Mouse (Mus musculus) embryonic facial prominence, embryonic 14.5 days (tissue): ENCODE data around the gene Ppp1r18. TPM values are rescaled to one million over a fixed set of nuclear protein-coding genes. Genes with fewer than 3 reads are reported as not detected.

ENCODE experiments used
- ATAC-seq: fragments of 200-750 bp; cut with Nextera tagmentation; 2 replicates; pipeline ENCODE4 v1.8.0; 2017; ENCODE audit warnings: low read depth, moderate number of reproducible peaks, moderate TSS enrichment
- DNase-seq: peaks from one replicate; pipeline ENCODE4 v3.0.0-alpha.2; 2015; ENCODE audit warnings: low spot score
- H3K27ac ChIP-seq: fragments of 300-500 bp; sonication (generic); replicated peaks from 2 replicates; pipeline ENCODE4 v1.5.1; 2014; ENCODE audit warnings: low read depth, mild to moderate bottlenecking, low read length, moderate library complexity
- H3K27me3 ChIP-seq: fragments of 300-500 bp; sonication (generic); replicated peaks from 2 replicates; pipeline ENCODE4 v1.6.1; 2014; ENCODE audit warnings: low read length; ENCODE audit not compliant: control insufficient read depth, insufficient read depth
- H3K36me3 ChIP-seq: fragments of 300-500 bp; sonication (generic); 2 replicates; pipeline ENCODE4 v1.6.1; 2014; ENCODE audit warnings: low read length, mixed read lengths; ENCODE audit not compliant: control insufficient read depth, insufficient read depth
- H3K4me1 ChIP-seq: fragments of 300-500 bp; sonication (generic); 2 replicates; pipeline ENCODE4 v1.6.1; 2014; ENCODE audit warnings: antibody characterized with exemption, low read length; ENCODE audit not compliant: control insufficient read depth, insufficient read depth
- H3K4me2 ChIP-seq: fragments of 300-500 bp; sonication (generic); 2 replicates; pipeline ENCODE4 v1.6.1; 2014; ENCODE audit warnings: low read depth, mild to moderate bottlenecking, low read length, moderate library complexity, mixed read lengths
- H3K4me3 ChIP-seq: fragments of 300-500 bp; sonication (generic); 2 replicates; pipeline ENCODE4 v1.5.1; 2014; ENCODE audit warnings: low read depth, mild to moderate bottlenecking, low read length
- H3K9ac ChIP-seq: fragments of 300-500 bp; sonication (generic); 2 replicates; pipeline ENCODE4 v1.6.1; 2014; ENCODE audit warnings: low read depth, mild to moderate bottlenecking, low read length, moderate library complexity, mixed read lengths
- H3K9me3 ChIP-seq: fragments of 300-500 bp; sonication (generic); 2 replicates; pipeline ENCODE4 v1.6.1; 2016; ENCODE audit warnings: low read length; ENCODE audit not compliant: control insufficient read depth
- WGBS: fragments of 180-500 bp; shearing (Covaris S2); extraction: QIAGEN DNeasy Blood & Tissue Kit; methylation state at CpG from one replicate; pipeline ENCODE4 v1.1.7; 2014; 5-methylcytosine and 5-hydroxymethylcytosine counted together
- polyA plus RNA-seq: library from polyadenylated mRNA; unstranded; fragments of >200 nt; fragmentation: Nextera tagmentation; extraction: Ambion mirVana; gene quantifications from 2 replicates; pipeline ENCODE4 v1.2.1, GENCODE M21; 2014

The Ppp1r18 gene
- polyA plus RNA-seq, 1 experiment from 2014 or later: 27.8 TPM

DNA sequence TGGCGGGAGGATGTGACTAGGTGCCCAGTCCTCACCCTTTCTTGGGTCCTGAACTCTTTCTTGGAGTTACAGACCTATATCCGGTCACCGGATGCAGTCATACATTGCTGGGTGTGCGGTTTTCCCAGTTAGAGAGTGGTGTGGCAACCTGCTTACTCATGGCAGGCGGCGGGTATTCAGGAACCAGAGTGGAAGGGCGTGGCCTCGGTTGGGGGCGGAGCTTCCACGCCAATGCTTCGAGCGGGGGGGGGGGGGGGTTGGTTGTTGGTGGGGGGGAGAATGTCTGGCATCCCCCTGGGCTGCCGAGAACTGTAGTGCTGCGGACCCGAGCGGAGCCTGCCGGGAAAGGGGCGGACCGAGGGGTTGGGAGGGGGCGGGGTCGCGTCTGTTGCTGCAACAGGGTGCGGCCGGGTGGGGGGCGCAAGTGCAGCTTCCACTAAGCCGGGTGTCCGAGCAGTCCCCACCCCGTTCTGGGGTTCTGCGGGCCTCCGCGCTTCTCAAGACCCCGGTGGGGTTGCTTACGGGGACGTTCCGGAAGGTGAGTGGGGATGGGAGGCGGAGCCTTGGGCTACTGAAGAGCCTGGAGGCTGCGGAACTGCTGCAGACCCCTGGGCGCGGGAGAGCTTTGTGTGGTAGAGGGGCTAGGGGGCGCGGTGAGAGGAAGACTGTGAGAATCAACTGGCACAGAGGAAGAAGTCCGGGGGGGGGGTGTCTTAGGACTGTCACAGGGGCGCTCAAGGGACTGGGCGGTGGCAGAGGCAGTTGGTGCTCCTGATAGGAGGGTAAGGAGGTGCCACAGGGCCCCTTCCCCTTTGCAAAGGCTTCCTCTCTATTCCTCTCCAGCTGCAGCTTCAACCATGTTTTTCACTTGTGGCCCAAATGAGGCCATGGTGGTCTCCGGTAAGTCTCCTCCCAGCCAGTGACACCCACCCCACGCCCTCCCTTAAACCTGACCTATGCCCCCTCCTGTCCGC, 42.1 kb upstream of the Ppp1r18 start, which contains the start of gene Flot1:
Flot1 (plus strand) TSS at position 267 of the 974 bp plus-strand sequence.
- H3K9me3 ChIP-seq: no peaks in the 10 kb centered on the region
- WGBS: 1% methylated on average over 27 of the region's 47 CpGs
- H3K27ac ChIP-seq: peak within 1 kb of the TSS; percentile 79
- no peaks in the 10 kb centered on the region for H3K27me3 ChIP-seq
- peaks cover 10% of the 10 kb centered on the region for H3K4me1 ChIP-seq
- DNase-seq (peak; percentile 94), ATAC-seq (peak; percentile 89)
- peaks cover 19% of the 10 kb centered on the region for H3K36me3 ChIP-seq
- peak within 1 kb of the TSS; percentile 78 for H3K9ac ChIP-seq
- H3K4me2 ChIP-seq: peak within 1 kb of the TSS; percentile 98
- H3K4me3 ChIP-seq: peak within 1 kb of the TSS; percentile 70

DNA sequence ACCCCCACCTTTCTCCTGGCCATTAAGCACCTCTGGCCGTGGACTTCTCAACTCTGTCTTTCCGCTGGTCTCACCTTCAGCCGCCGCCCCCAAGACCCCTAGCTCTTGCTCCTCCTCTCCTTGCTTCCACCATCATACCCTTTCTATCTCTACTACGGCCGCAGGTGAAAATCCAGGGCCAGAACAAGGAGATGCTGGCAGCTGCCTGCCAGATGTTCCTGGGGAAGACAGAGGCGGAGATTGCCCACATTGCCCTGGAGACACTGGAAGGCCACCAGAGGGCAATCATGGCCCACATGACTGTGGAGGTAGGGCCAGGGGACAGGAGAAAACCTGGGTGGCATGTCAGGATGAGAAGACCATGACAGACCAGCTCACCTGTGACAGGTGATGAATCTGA, 41.0 kb upstream of the Ppp1r18 start:
- WGBS: 52% methylated on average over 7 of the region's 7 CpGs
- ATAC-seq (no peak), DNase-seq (no peak)
- Histone ChIP-seq H3K4me1 (peaks cover 10% of the 10 kb centered on the region), H3K27ac (no peak overlapping the region), H3K4me2 (peak overlapping the region; percentile 98), H3K9me3 (no peaks in the 10 kb centered on the region), H3K27me3 (no peaks in the 10 kb centered on the region), H3K4me3 (peak overlapping the region; percentile 70; the same call in 1 of the 2 replicates), H3K9ac (no peak overlapping the region), H3K36me3 (peaks cover 19% of the 10 kb centered on the region)

DNA sequence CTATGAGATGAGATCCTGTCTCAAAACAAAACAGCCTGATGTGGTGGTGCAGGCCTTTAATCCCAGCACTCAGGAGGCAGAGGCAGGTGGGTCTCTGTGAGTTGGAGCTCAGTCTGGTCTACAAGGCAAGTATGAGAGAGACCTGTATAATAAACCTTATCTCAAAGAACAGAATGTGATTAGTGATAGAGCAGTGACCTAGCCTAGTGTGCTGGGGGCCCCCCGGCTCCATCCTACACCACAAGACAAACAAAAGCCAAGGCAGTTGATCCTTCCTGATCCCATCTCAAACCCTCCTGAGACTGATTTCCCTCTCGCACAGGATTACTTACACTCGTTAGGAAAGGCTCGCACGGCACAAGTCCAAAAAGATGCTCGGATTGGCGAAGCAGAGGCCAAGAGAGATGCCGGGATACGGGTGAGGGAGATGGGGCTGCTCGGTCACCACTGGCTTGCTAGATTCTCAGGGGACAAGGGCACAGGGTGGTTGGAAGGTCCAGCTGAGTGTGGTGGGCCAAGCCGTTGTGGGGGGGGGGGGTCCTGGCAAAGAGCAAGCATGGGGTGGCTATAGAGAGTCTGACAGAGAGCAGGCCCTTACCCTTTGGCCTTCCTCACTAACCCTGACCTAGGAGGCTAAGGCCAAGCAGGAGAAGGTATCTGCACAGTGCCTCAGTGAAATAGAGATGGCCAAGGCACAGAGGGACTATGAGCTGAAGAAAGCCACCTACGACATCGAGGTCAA, 40.1 kb upstream of the Ppp1r18 start:
- Histone ChIP-seq H3K36me3 (peaks cover 19% of the 10 kb centered on the region), H3K9me3 (no peaks in the 10 kb centered on the region), H3K27me3 (no peaks in the 10 kb centered on the region), H3K27ac (no peak overlapping the region), H3K4me1 (peaks cover 10% of the 10 kb centered on the region), H3K9ac (no peak overlapping the region), H3K4me2 (no peak overlapping the region), H3K4me3 (no peak overlapping the region)
- 89% methylated on average over 13 of the region's 13 CpGs for WGBS
- no peak for DNase-seq
- no peak for ATAC-seq

DNA sequence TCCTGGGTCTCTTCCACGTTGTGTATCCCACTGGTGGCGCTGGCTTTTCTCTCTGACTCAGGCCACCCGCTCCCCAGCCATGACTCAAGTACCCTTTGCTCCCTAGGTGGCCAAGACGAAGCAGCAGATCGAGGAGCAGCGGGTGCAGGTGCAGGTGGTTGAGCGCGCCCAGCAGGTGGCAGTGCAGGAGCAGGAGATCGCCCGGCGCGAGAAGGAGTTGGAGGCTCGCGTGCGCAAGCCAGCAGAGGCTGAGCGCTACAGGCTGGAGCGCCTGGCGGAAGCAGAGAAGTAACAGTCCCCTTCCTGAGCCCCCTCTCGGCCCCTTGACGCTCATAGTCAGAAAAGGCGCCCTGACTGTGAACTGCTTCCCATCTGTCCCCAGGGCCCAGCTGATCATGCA, 35.7 kb upstream of the Ppp1r18 start:
- Histone ChIP-seq H3K9ac (peak overlapping the region; percentile 47; the same call in 1 of the 2 replicates), H3K27ac (no peak overlapping the region), H3K27me3 (no peaks in the 10 kb centered on the region), H3K4me3 (no peak overlapping the region; the same call in 1 of the 2 replicates), H3K36me3 (peaks cover 52% of the 10 kb centered on the region), H3K9me3 (no peaks in the 10 kb centered on the region), H3K4me1 (peaks cover 2% of the 10 kb centered on the region; the same call in 1 of the 2 replicates), H3K4me2 (peak overlapping the region; percentile 40)
- peak; percentile 75 for ATAC-seq
- peak; percentile 92 for DNase-seq
- 3% methylated on average over 21 of the region's 21 CpGs for WGBS

DNA sequence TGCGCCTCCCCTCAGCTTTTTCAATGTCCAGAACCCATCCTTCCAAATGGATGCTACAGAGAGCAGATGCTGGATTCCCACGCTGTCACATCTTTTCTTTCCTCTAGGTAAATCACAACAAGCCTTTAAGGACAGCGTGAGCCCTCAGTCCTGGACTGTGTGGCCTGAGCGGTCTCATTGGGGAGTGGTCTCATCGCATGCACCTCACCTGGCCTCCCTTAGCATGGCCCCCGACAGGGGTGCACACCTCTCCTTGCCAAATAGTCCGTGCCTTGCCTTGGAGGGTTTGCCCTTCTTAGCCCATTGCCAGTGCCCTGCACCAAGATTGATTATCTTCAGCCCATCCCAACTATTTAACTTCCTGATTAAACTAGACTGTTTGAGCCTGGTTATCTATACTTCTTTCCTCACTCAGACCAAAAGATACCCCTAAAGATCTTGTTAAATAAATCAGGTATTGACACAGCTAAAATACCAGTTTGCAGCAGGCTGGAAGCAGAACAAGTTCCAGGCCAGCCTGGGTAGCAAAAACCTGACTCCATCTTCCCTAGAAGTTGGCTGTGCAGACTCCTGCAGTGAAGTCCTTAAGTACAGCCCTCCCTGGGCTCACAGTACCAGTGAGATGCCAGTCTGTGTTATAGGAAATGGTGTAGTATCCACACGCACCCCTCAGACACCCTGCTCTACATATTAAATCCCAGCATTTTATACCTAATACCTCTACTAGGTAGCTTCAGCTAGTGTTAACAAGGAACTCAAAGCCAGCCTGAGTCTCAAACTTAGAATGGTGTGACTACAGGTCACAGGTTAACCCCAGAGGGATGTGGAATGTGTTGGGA, 32.8 kb upstream of the Ppp1r18 start:
- H3K9me3 ChIP-seq: no peaks in the 10 kb centered on the region
- no peak overlapping the region for H3K4me3 ChIP-seq
- DNase-seq: no peak
- WGBS: 60% methylated on average over 8 of the region's 8 CpGs
- ATAC-seq: no peak
- no peak overlapping the region for H3K4me2 ChIP-seq
- H3K27me3 ChIP-seq: no peaks in the 10 kb centered on the region
- H3K27ac ChIP-seq: no peak overlapping the region
- H3K36me3 ChIP-seq: peaks cover 57% of the 10 kb centered on the region
- H3K9ac ChIP-seq: no peak overlapping the region
- peaks cover 13% of the 10 kb centered on the region; the same call in 1 of the 2 replicates for H3K4me1 ChIP-seq

DNA sequence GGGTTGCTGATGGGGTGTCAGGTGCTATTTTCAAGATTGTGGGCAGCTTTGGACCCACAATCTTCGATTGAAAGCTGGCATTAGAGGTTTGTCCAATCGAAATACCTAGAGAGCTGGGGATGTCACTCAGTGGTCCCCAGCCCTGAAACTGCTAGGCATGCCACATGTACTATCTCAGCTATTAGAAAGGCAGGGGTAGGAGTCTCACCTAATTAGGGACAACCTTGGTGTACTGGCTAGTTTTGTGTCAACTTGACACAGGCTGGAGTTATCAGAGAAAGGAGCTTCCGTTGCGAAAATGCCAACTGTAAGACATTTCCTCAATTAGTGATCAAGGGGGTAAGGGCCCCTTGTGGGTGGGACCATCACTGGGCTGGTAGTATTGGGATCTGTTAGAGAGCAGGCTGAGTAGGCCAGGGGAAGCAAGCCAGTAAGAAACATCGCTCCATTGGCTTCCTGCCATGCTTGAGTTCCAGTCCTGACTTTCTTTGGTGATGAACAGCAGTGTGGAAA, 32.1 kb upstream of the Ppp1r18 start:
- H3K27me3 ChIP-seq: no peaks in the 10 kb centered on the region
- H3K4me1 ChIP-seq: peaks cover 13% of the 10 kb centered on the region; the same call in 1 of the 2 replicates
- no peak for ATAC-seq
- H3K36me3 ChIP-seq: peaks cover 55% of the 10 kb centered on the region
- H3K4me3 ChIP-seq: no peak overlapping the region
- no peak overlapping the region for H3K9ac ChIP-seq
- H3K9me3 ChIP-seq: no peaks in the 10 kb centered on the region
- DNase-seq: no peak
- no peak overlapping the region for H3K27ac ChIP-seq
- WGBS: 17% methylated on average over 5 of the region's 5 CpGs
- H3K4me2 ChIP-seq: no peak overlapping the region

DNA sequence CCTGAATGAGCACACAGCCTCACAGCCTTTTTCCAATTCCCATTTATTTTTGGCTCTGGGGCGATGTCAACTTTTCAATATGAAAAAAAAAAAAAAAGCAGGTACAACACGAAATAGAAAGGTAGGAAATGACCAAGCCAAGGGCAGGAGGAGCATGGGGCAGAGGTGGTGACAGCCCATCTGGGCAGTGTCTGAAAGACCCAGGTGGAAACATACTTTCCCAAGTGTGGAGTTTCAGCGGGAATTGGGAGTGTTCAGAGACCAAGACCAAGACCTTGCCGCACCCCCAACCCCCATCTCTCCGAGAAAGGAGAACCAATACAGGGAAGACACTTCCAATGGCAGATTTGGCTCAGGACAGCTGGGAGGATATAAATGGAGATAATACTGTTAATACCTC, 31.5 kb upstream of the Ppp1r18 start:
- no peak for ATAC-seq
- H3K9ac ChIP-seq: peak overlapping the region; percentile 20; the same call in 1 of the 2 replicates
- H3K4me2 ChIP-seq: peak overlapping the region; percentile 92
- H3K4me1 ChIP-seq: peaks cover 13% of the 10 kb centered on the region; the same call in 1 of the 2 replicates
- H3K9me3 ChIP-seq: no peaks in the 10 kb centered on the region
- no peak overlapping the region; the same call in 1 of the 2 replicates for H3K27ac ChIP-seq
- peaks cover 55% of the 10 kb centered on the region for H3K36me3 ChIP-seq
- no peaks in the 10 kb centered on the region for H3K27me3 ChIP-seq
- no peak overlapping the region; the same call in 1 of the 2 replicates for H3K4me3 ChIP-seq
- no peak for DNase-seq
- 54% methylated on average over 5 of the region's 5 CpGs for WGBS
